Mouse (Mus musculus): ENCODE data around the gene Ankrd31.

GRCm38 (mm10) chr13:96906717-96907116 is 158.6 kb downstream of the Ankrd31 start:
- no peak for TF ChIP-seq POLR2A (IDR thresholded peaks at IDR 0.05; ENCODE audit: borderline replicate concordance, control insufficient read depth, low read depth, low read length)
- TF ChIP-seq CTCF (IDR thresholded peaks at IDR 0.05; ENCODE audit: control insufficient read depth, insufficient read depth, low read length), result no peak
